Mouse (Mus musculus): ENCODE data around the gene Fam189a1.

DNA sequence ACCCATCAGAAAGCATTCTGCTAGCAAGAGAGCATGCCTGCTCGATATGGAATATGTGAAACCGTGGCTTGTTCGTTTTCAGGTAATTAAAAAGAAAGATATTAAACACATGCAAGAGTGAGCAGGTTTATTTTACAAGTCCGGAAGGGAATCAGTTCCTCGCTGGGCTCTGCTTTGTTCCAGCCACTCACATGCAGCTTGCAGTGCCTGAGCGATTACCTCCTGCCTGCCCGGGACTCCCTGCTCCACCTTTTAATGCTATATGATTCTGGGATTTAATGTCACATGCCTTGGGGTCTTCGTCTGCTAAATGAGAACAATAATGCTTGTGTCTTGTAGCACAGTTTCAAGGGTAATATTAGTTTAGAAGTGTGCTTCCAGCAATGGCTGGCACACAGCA, 351.3 kb downstream of the Fam189a1 start:
- no peak for TF ChIP-seq CTCF (IDR thresholded peaks at IDR 0.05; ENCODE audit: borderline replicate concordance, insufficient read depth, low read depth, low read length)
- no peak for TF ChIP-seq POLR2A (IDR thresholded peaks at IDR 0.05; ENCODE audit: borderline replicate concordance, insufficient read depth, low read length)
